Mouse (Mus musculus) lung, adult 18-20 months (tissue): ENCODE data around the gene Dnaja4.

Experiments used
- DNase-seq, 2 experiments: peaks; one replicate each; pipeline ENCODE4 v3.0.0; 2022; ENCODE audit warnings: mixed read lengths in 2 of 2

The Dnaja4 gene

DNA sequence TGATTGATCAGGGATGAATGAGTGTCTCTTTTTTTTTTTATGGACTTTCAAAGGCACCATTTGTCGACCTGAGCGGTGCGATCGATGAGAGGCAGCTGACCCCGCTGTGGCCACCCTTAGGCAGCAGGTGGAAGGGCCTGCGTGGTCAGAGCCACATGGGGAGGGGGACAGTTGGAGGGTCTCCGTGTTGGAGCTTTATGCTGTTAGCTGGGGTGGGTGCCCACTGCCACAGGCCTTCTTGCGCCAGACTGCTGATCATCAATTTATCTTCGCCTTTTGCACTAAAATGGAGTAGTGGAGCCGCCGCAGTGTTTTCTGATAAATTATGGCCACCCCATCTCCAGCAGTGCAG, 54.2 kb downstream of the Dnaja4 start:
- no peak for DNase-seq

DNA sequence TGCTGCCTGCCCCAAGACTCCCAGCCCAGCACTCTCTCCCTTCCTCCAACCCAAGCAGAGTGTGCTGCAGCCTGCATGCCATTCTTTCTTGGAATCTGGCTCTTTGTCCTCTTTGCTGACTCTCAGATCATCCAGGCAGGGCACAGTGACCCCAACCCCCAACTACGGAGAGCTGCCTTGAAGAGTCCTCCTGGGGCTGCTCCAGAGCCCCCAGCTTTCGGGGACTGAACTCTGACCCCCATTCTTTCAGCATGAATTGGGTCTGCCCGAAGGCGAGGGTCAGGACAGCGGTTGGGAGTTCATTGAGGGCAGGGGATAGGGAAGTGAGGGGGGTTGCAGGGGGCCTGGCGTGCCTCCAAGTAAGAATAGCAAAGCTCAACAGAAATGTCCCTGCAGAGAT, 60.9 kb downstream of the Dnaja4 start:
- DNase-seq, result no peak

GRCm38 (mm10) chr9:54764091-54764490, 65.4 kb downstream of the Dnaja4 start:
- no peak for DNase-seq

DNA sequence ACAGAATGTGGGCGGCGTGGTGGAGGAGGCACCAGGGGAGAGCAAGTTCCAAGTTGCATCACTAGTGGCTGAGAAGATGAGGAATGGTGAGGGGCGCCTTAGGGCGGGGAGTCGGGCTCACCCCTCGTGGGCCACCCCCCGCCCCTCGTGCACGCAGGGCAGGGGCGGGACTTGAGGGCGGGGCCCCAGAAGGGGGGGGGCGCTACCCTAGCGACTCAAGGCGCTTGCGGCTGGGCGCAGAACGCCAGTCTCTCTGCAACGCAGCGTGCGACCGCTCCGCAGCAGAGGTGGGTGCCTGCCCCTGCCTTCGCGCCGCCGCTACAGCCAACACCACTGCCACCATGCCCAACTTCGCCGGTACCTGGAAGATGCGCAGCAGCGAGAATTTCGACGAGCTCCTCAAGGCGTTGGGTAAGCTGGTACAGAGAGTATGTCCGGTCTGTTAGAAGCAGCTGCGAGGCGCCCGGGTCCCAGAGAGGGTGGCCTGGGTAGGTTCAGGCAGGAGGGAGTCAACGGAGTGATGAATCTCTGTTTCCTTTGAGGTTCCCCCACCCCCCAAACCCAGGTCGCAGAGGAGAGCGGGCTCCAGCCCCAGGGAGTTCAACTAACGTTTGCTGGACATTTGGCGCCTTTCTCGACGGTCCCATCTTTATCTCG, 66.0 kb downstream of the Dnaja4 start, which contains the start of gene Crabp1:
Crabp1 (plus strand) TSS at position 188 of the 657 bp plus-strand sequence.
- DNase-seq, result no peak

- no peak for DNase-seq
Observed at GRCm38 (mm10) chr9:54765336-54766085, 66.8 kb downstream of the Dnaja4 start.
